Mouse (Mus musculus): ENCODE results near the gene Fbxw8. TPM values are rescaled to one million over a fixed set of nuclear protein-coding genes. Genes with fewer than 3 reads are reported as not detected.

Fbxw8 gene
- total RNA-seq (2015; ENCODE audit: low replicate concordance) (2.1 and 2.9 TPM in 2 replicates), total RNA-seq (2017; ENCODE audit: low replicate concordance) (3.1 and 4.4 TPM in 2 replicates)

- peak; percentile 90 for ATAC-seq (replicated peaks; ENCODE audit: low FRiP score, poor library complexity, severe bottlenecking)
These were observed at the start of gene Fbxw8 for GRCm38 (mm10) chr5:118154839-118155564. Fbxw8 (minus strand) TSS chr5:118155464.

GRCm38 (mm10) chr5:118204675-118205440 lies 49.6 kb upstream of the Fbxw8 start:
- ATAC-seq (replicated peaks; ENCODE audit: low FRiP score, poor library complexity, severe bottlenecking) = no peak

- no peak for ATAC-seq (replicated peaks; ENCODE audit: low FRiP score, poor library complexity, severe bottlenecking)
These were observed 44.4 kb upstream of the Fbxw8 start for GRCm38 (mm10) chr5:118199670-118200069.

GRCm38 (mm10) chr5:118197421-118197820 lies 42.2 kb upstream of the Fbxw8 start:
- no peak for ATAC-seq (replicated peaks; ENCODE audit: low FRiP score, poor library complexity, severe bottlenecking)

- ATAC-seq (replicated peaks; ENCODE audit: low FRiP score, poor library complexity, severe bottlenecking) = no peak
These were observed 37.0 kb upstream of the Fbxw8 start for GRCm38 (mm10) chr5:118192221-118192620.

GRCm38 (mm10) chr5:118190491-118190890 lies 35.2 kb upstream of the Fbxw8 start:
- ATAC-seq (replicated peaks; ENCODE audit: low FRiP score, poor library complexity, severe bottlenecking) = no peak

GRCm38 (mm10) chr5:118188356-118188755 lies 33.1 kb upstream of the Fbxw8 start:
- no peak for ATAC-seq (replicated peaks; ENCODE audit: low FRiP score, poor library complexity, severe bottlenecking)

- no peak for ATAC-seq (replicated peaks; ENCODE audit: low FRiP score, poor library complexity, severe bottlenecking)
These were observed 31.8 kb upstream of the Fbxw8 start for GRCm38 (mm10) chr5:118186903-118187633.

- ATAC-seq (replicated peaks; ENCODE audit: low FRiP score, poor library complexity, severe bottlenecking) = no peak
These were observed 22.4 kb upstream of the Fbxw8 start for GRCm38 (mm10) chr5:118177640-118178039.

GRCm38 (mm10) chr5:118175137-118175536 lies 19.9 kb upstream of the Fbxw8 start:
- no peak for ATAC-seq (replicated peaks; ENCODE audit: low FRiP score, poor library complexity, severe bottlenecking)

GRCm38 (mm10) chr5:118174310-118175009 lies 19.2 kb upstream of the Fbxw8 start:
- ATAC-seq (replicated peaks; ENCODE audit: low FRiP score, poor library complexity, severe bottlenecking) = no peak

GRCm38 (mm10) chr5:118172078-118172723 lies 16.9 kb upstream of the Fbxw8 start:
- ATAC-seq (replicated peaks; ENCODE audit: low FRiP score, poor library complexity, severe bottlenecking) = no peak

- ATAC-seq (replicated peaks; ENCODE audit: low FRiP score, poor library complexity, severe bottlenecking) = no peak
These were observed 16.4 kb upstream of the Fbxw8 start for GRCm38 (mm10) chr5:118171665-118172064.

- no peak for ATAC-seq (replicated peaks; ENCODE audit: low FRiP score, poor library complexity, severe bottlenecking)
These were observed 15.7 kb upstream of the Fbxw8 start for GRCm38 (mm10) chr5:118170888-118171529.

- ATAC-seq (replicated peaks; ENCODE audit: low FRiP score, poor library complexity, severe bottlenecking) = no peak
These were observed 14.3 kb upstream of the Fbxw8 start for GRCm38 (mm10) chr5:118169222-118170221.

- ATAC-seq (replicated peaks; ENCODE audit: low FRiP score, poor library complexity, severe bottlenecking) = no peak
These were observed 12.3 kb upstream of the Fbxw8 start for GRCm38 (mm10) chr5:118167561-118167995.

- ATAC-seq (replicated peaks; ENCODE audit: low FRiP score, poor library complexity, severe bottlenecking) = no peak
These were observed 10.2 kb upstream of the Fbxw8 start for GRCm38 (mm10) chr5:118165462-118165861.

- no peak for ATAC-seq (replicated peaks; ENCODE audit: low FRiP score, poor library complexity, severe bottlenecking)
These were observed 9.3 kb upstream of the Fbxw8 start, which contains the start of gene Hrk for GRCm38 (mm10) chr5:118164581-118164980. Hrk (plus strand) TSS chr5:118164648.

Data from erythroblast, adult 5-6 weeks (primary cell).